Mouse (Mus musculus): ENCODE data around the gene Impdh1. TPM values are rescaled to one million over a fixed set of nuclear protein-coding genes. Genes with fewer than 3 reads are reported as not detected.

Gene Impdh1
- polyA plus RNA-seq, 1 experiment: 52.9 TPM

- TF ChIP-seq CTCF (IDR thresholded peaks at IDR 0.05; ENCODE audit: borderline replicate concordance, insufficient read depth, low read depth, low read length) (no peak), POLR2A (IDR thresholded peaks at IDR 0.05; ENCODE audit: borderline replicate concordance, insufficient read depth, low read length) (no peak)
- DNase-seq: peak in 1 of 2 experiments; percentile 1
- 81% methylated on average over 5 of the region's 5 CpGs for WGBS
- no peak overlapping the region for H3K4me3 ChIP-seq (replicated peaks; ENCODE audit: insufficient read depth, low read depth, low read length)
- peaks cover 4% of the 10 kb centered on the region; the same call in 1 of the 2 replicates for H3K4me1 ChIP-seq (ENCODE audit: control insufficient read depth, insufficient read depth, low read length)
- H3K27me3 ChIP-seq (ENCODE audit: control insufficient read depth, insufficient read depth, low read length): no peaks in the 10 kb centered on the region
- H3K27ac ChIP-seq (ENCODE audit: insufficient read depth, low read length): no peak overlapping the region
These were observed 21.0 kb downstream of the Impdh1 start for GRCm38 (mm10) chr6:29195146-29195545.

- Histone ChIP-seq H3K4me3 (replicated peaks; ENCODE audit: insufficient read depth, low read depth, low read length) (no peak overlapping the region), H3K4me1 (ENCODE audit: control insufficient read depth, insufficient read depth, low read length) (peaks cover 4% of the 10 kb centered on the region; the same call in 1 of the 2 replicates), H3K27me3 (ENCODE audit: control insufficient read depth, insufficient read depth, low read length) (no peaks in the 10 kb centered on the region), H3K27ac (ENCODE audit: insufficient read depth, low read length) (no peak overlapping the region)
- peak in 1 of 2 experiments; percentile 3 for DNase-seq
- WGBS: 74% methylated on average over 15 of the region's 15 CpGs
- TF ChIP-seq POLR2A (IDR thresholded peaks at IDR 0.05; ENCODE audit: borderline replicate concordance, insufficient read depth, low read length): no peak
- no peak for TF ChIP-seq CTCF (IDR thresholded peaks at IDR 0.05; ENCODE audit: borderline replicate concordance, insufficient read depth, low read depth, low read length)
These were observed 22.0 kb downstream of the Impdh1 start for GRCm38 (mm10) chr6:29193961-29194750.

GRCm38 (mm10) chr6:29187936-29188335 lies 28.2 kb downstream of the Impdh1 start:
- H3K27me3 ChIP-seq (ENCODE audit: control insufficient read depth, insufficient read depth, low read length): no peaks in the 10 kb centered on the region
- no peaks in the 10 kb centered on the region for H3K4me1 ChIP-seq (ENCODE audit: control insufficient read depth, insufficient read depth, low read length)
- no peak for DNase-seq
- no peak overlapping the region for H3K4me3 ChIP-seq (replicated peaks; ENCODE audit: insufficient read depth, low read depth, low read length)
- H3K27ac ChIP-seq (ENCODE audit: insufficient read depth, low read length): no peak overlapping the region
- TF ChIP-seq POLR2A (IDR thresholded peaks at IDR 0.05; ENCODE audit: borderline replicate concordance, insufficient read depth, low read length): no peak
- TF ChIP-seq CTCF (IDR thresholded peaks at IDR 0.05; ENCODE audit: borderline replicate concordance, insufficient read depth, low read depth, low read length): no peak
- WGBS: 69% methylated on average over 1 of the region's 1 CpGs

GRCm38 (mm10) chr6:29179843-29180242 lies 36.3 kb downstream of the Impdh1 start:
- Histone ChIP-seq H3K27me3 (ENCODE audit: control insufficient read depth, insufficient read depth, low read length) (no peaks in the 10 kb centered on the region), H3K4me3 (replicated peaks; ENCODE audit: insufficient read depth, low read depth, low read length) (no peak overlapping the region), H3K4me1 (ENCODE audit: control insufficient read depth, insufficient read depth, low read length) (no peaks in the 10 kb centered on the region), H3K27ac (ENCODE audit: insufficient read depth, low read length) (no peak overlapping the region)
- DNase-seq: peak in 1 of 2 experiments; percentile 12
- WGBS: 50% methylated on average over 8 of the region's 8 CpGs
- TF ChIP-seq POLR2A (IDR thresholded peaks at IDR 0.05; ENCODE audit: borderline replicate concordance, insufficient read depth, low read length) (no peak), CTCF (IDR thresholded peaks at IDR 0.05; ENCODE audit: borderline replicate concordance, insufficient read depth, low read depth, low read length) (no peak)

GRCm38 (mm10) chr6:29178888-29179658 lies 37.1 kb downstream of the Impdh1 start, which contains the start of gene Prrt4:
Gene Prrt4 (minus strand): TSS chr6:29179584.
- 1% methylated on average over 77 of the region's 79 CpGs for WGBS
- H3K4me1 ChIP-seq (ENCODE audit: control insufficient read depth, insufficient read depth, low read length): no peaks in the 10 kb centered on the region
- no peaks in the 10 kb centered on the region for H3K27me3 ChIP-seq (ENCODE audit: control insufficient read depth, insufficient read depth, low read length)
- no peak within 1 kb of the TSS for H3K27ac ChIP-seq (ENCODE audit: insufficient read depth, low read length)
- peak within 1 kb of the TSS; percentile 48 for H3K4me3 ChIP-seq (replicated peaks; ENCODE audit: insufficient read depth, low read depth, low read length)
- peak; percentile 65 to 66 for DNase-seq
- no peak for TF ChIP-seq CTCF (IDR thresholded peaks at IDR 0.05; ENCODE audit: borderline replicate concordance, insufficient read depth, low read depth, low read length)
- TF ChIP-seq POLR2A (IDR thresholded peaks at IDR 0.05; ENCODE audit: borderline replicate concordance, insufficient read depth, low read length): no peak

- TF ChIP-seq POLR2A (IDR thresholded peaks at IDR 0.05; ENCODE audit: borderline replicate concordance, insufficient read depth, low read length): no peak
- TF ChIP-seq CTCF (IDR thresholded peaks at IDR 0.05; ENCODE audit: borderline replicate concordance, insufficient read depth, low read depth, low read length): no peak
- Histone ChIP-seq H3K27ac (ENCODE audit: insufficient read depth, low read length) (no peak overlapping the region), H3K4me3 (replicated peaks; ENCODE audit: insufficient read depth, low read depth, low read length) (no peak overlapping the region), H3K27me3 (ENCODE audit: control insufficient read depth, insufficient read depth, low read length) (no peaks in the 10 kb centered on the region), H3K4me1 (ENCODE audit: control insufficient read depth, insufficient read depth, low read length) (no peaks in the 10 kb centered on the region)
- peak in 1 of 2 experiments; percentile 11 for DNase-seq
- WGBS: 64% methylated on average over 17 of the region's 17 CpGs
These were observed 38.0 kb downstream of the Impdh1 start for GRCm38 (mm10) chr6:29177901-29178879.

GRCm38 (mm10) chr6:29175113-29175512 lies 41.1 kb downstream of the Impdh1 start:
- TF ChIP-seq CTCF (IDR thresholded peaks at IDR 0.05; ENCODE audit: borderline replicate concordance, insufficient read depth, low read depth, low read length) (no peak), POLR2A (IDR thresholded peaks at IDR 0.05; ENCODE audit: borderline replicate concordance, insufficient read depth, low read length) (no peak)
- H3K27ac ChIP-seq (ENCODE audit: insufficient read depth, low read length): no peak overlapping the region
- H3K4me1 ChIP-seq (ENCODE audit: control insufficient read depth, insufficient read depth, low read length): no peaks in the 10 kb centered on the region
- 81% methylated on average over 3 of the region's 3 CpGs for WGBS
- no peak for DNase-seq
- H3K4me3 ChIP-seq (replicated peaks; ENCODE audit: insufficient read depth, low read depth, low read length): no peak overlapping the region
- H3K27me3 ChIP-seq (ENCODE audit: control insufficient read depth, insufficient read depth, low read length): no peaks in the 10 kb centered on the region
